ENCODE assay signal across 8 mouse cellular contexts in the genomic region with DNA sequence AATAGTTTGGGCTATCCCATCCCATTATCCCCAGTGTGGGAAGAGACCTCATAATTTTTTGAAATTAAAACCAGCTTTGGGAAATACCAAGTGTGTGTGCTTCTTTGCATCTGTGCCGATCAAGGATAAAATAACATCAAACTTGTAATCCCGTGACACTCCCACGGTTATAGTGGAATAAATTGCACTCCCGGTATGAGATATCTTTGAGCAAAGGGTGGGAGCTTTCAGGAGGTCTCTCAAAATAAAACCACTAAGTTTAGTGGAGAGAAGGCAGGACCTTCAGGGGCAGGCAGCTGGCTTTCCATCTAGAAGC. TPM values are rescaled to one million over a fixed set of nuclear protein-coding genes. Genes with fewer than 3 reads are reported as not detected.
A peak's percentile ranks its signal among the peaks of the same experiment; 100 is the strongest.
DNase-seq lines count a peak whose midpoint lies in the region; ATAC-seq and TF ChIP-seq lines count a peak whose summit lies in the region.

No protein-coding gene starts in this region.

- H3K36me3 ChIP-seq in lung, postnatal 0 days (ENCODE audit: insufficient read depth, low read length), result peaks cover 12% of the 10 kb centered on the region; the same call in 1 of the 2 replicates
- H3K36me3 ChIP-seq in forebrain, embryonic 12.5 days (replicated peaks), result no peaks in the 10 kb centered on the region
- H3K36me3 ChIP-seq in limb, embryonic 12.5 days, result peaks cover 10% of the 10 kb centered on the region

- ATAC-seq in lung, postnatal 0 days, result no peak
- no peak for ATAC-seq in forebrain, embryonic 12.5 days (ENCODE audit: low FRiP score)
- ATAC-seq in limb, embryonic 12.5 days (ENCODE audit: insufficient number of reproducible peaks, insufficient read depth, low FRiP score, low TSS enrichment, low read depth), result no peak

- TF ChIP-seq EP300 in lung, postnatal 0 days (IDR thresholded peaks at IDR 0.05), result peak; percentile 42; the same call in 1 of the 2 replicates

- H3K4me1 ChIP-seq in lung, postnatal 0 days (ENCODE audit: insufficient read depth, low read depth, low read length), result peaks cover 22% of the 10 kb centered on the region; the same call in 1 of the 2 replicates
- H3K4me1 ChIP-seq in forebrain, embryonic 12.5 days, result peaks cover 25% of the 10 kb centered on the region
- H3K4me1 ChIP-seq in limb, embryonic 12.5 days (replicated peaks), result peaks cover 46% of the 10 kb centered on the region
- peaks cover 18% of the 10 kb centered on the region; the same call in 1 of the 2 replicates for H3K4me1 ChIP-seq in olfactory bulb, adult 2 months (ENCODE audit: control insufficient read depth, insufficient read depth, low read length)

- 20% methylated on average over 4 of the region's 4 CpGs for WGBS in lung, postnatal 0 days
- WGBS in forebrain, embryonic 12.5 days, result 40% methylated on average over 4 of the region's 4 CpGs
- WGBS in limb, embryonic 12.5 days, result 35% methylated on average over 4 of the region's 4 CpGs
- 28% methylated on average over 4 of the region's 4 CpGs for WGBS in olfactory bulb, adult 2 months

- no peak for TF ChIP-seq CTCF in lung, postnatal 0 days (IDR thresholded peaks at IDR 0.05)
- TF ChIP-seq CTCF in olfactory bulb, adult 2 months (IDR thresholded peaks at IDR 0.05; ENCODE audit: insufficient read depth, low read depth, low read length), result no peak

- H3K27ac ChIP-seq in lung, postnatal 0 days (ENCODE audit: low read length), result peak overlapping the region; percentile 94
- H3K27ac ChIP-seq in forebrain, embryonic 12.5 days, result peak overlapping the region; percentile 77
- H3K27ac ChIP-seq in limb, embryonic 12.5 days, result peak overlapping the region; percentile 88
- H3K27ac ChIP-seq in olfactory bulb, adult 2 months (ENCODE audit: insufficient read depth, low read depth, low read length), result no peak overlapping the region; the same call in 1 of the 2 replicates

- no peaks in the 10 kb centered on the region for H3K9me3 ChIP-seq in lung, postnatal 0 days (ENCODE audit: low read length)
- no peaks in the 10 kb centered on the region for H3K9me3 ChIP-seq in forebrain, embryonic 12.5 days
- no peaks in the 10 kb centered on the region for H3K9me3 ChIP-seq in limb, embryonic 12.5 days

- DNase-seq in lung, postnatal 0 days (ENCODE audit: low spot score), result no peak
- no peak for DNase-seq in lung, postnatal 10 days
- no peak for DNase-seq in embryo, embryonic 11 days
- DNase-seq in cerebellum, adult 9-11 months, result no peak
- DNase-seq in thymus, postnatal 14 days, result no peak

- H3K27me3 ChIP-seq in lung, postnatal 0 days (replicated peaks; ENCODE audit: insufficient read depth, low read length), result no peaks in the 10 kb centered on the region
- peaks cover 16% of the 10 kb centered on the region for H3K27me3 ChIP-seq in forebrain, embryonic 12.5 days
- no peaks in the 10 kb centered on the region for H3K27me3 ChIP-seq in limb, embryonic 12.5 days

- peak overlapping the region; percentile 49 for H3K4me2 ChIP-seq in lung, postnatal 0 days (replicated peaks; ENCODE audit: low read depth, low read length)
- H3K4me2 ChIP-seq in forebrain, embryonic 12.5 days, result peak overlapping the region; percentile 64
- H3K4me2 ChIP-seq in limb, embryonic 12.5 days, result peak overlapping the region; percentile 69

- H3K9ac ChIP-seq in lung, postnatal 0 days (replicated peaks; ENCODE audit: low read depth), result peak overlapping the region; percentile 26; the same call in 1 of the 2 replicates
- peak overlapping the region; percentile 66 for H3K9ac ChIP-seq in forebrain, embryonic 12.5 days
- peak overlapping the region; percentile 58 for H3K9ac ChIP-seq in limb, embryonic 12.5 days (replicated peaks)

- peak overlapping the region; percentile 34 for H3K4me3 ChIP-seq in lung, postnatal 0 days (ENCODE audit: low read depth, low read length)
- H3K4me3 ChIP-seq in forebrain, embryonic 12.5 days (replicated peaks), result peak overlapping the region; percentile 43
- H3K4me3 ChIP-seq in limb, embryonic 12.5 days (replicated peaks), result peak overlapping the region; percentile 43
- H3K4me3 ChIP-seq in olfactory bulb, adult 2 months (ENCODE audit: insufficient read depth, low read depth, low read length), result peak overlapping the region; percentile 51

- TF ChIP-seq POLR2A in olfactory bulb, adult 2 months (IDR thresholded peaks at IDR 0.05; ENCODE audit: insufficient read depth, low read depth, low read length), result no peak

RNA-seq across cellular contexts. Expression of gene Sertad1, which starts 3.5 kb away (rescaled TPM):
- polyA plus RNA-seq in lung, postnatal 0 days (2015; fragmentation: Nextera tagmentation; extraction: Ambion mirVana), result 79.4 and 79.6 TPM in 2 replicates
- polyA plus RNA-seq in forebrain, embryonic 12.5 days (2016; fragmentation: Nextera tagmentation; extraction: Ambion mirVana), result 12.9 and 13.1 TPM in 2 replicates
- polyA plus RNA-seq in limb, embryonic 12.5 days (2016; fragmentation: Nextera tagmentation; extraction: Ambion mirVana), result 29.4 and 30.4 TPM in 2 replicates
- polyA plus RNA-seq in olfactory bulb, adult 2 months (2012; ENCODE audit: insufficient read depth, insufficient read length, low replicate concordance, missing spikeins), result not detected in 2 replicates

RNA-seq across cellular contexts. Expression of gene Prx, which starts 8.9 kb away (rescaled TPM):
- 73.2 and 75.2 TPM in 2 replicates for polyA plus RNA-seq in lung, postnatal 0 days (2015; fragmentation: Nextera tagmentation; extraction: Ambion mirVana)
- polyA plus RNA-seq in forebrain, embryonic 12.5 days (2016; fragmentation: Nextera tagmentation; extraction: Ambion mirVana), result 2.9 and 3.5 TPM in 2 replicates
- 5.6 and 6.1 TPM in 2 replicates for polyA plus RNA-seq in limb, embryonic 12.5 days (2016; fragmentation: Nextera tagmentation; extraction: Ambion mirVana)
- polyA plus RNA-seq in olfactory bulb, adult 2 months (2012; ENCODE audit: insufficient read depth, insufficient read length, low replicate concordance, missing spikeins), result not detected in 2 replicates

RNA-seq across cellular contexts. Expression of gene Sertad3, which starts 16.6 kb away (rescaled TPM):
- 33.0 TPM in 2 replicates for polyA plus RNA-seq in lung, postnatal 0 days (2015; fragmentation: Nextera tagmentation; extraction: Ambion mirVana)
- polyA plus RNA-seq in forebrain, embryonic 12.5 days (2016; fragmentation: Nextera tagmentation; extraction: Ambion mirVana), result 20.0 and 21.9 TPM in 2 replicates
- 29.4 and 30.3 TPM in 2 replicates for polyA plus RNA-seq in limb, embryonic 12.5 days (2016; fragmentation: Nextera tagmentation; extraction: Ambion mirVana)
- polyA plus RNA-seq in olfactory bulb, adult 2 months (2012; ENCODE audit: insufficient read depth, insufficient read length, low replicate concordance, missing spikeins), result not detected in 2 replicates

RNA-seq across cellular contexts. Expression of gene Hipk4, which starts 32.9 kb away (rescaled TPM):
- 0.27 and 0.31 TPM in 2 replicates for polyA plus RNA-seq in lung, postnatal 0 days (2015; fragmentation: Nextera tagmentation; extraction: Ambion mirVana)
- 0.26 and 0.57 TPM in 2 replicates for polyA plus RNA-seq in forebrain, embryonic 12.5 days (2016; fragmentation: Nextera tagmentation; extraction: Ambion mirVana)
- 0.60 and 0.97 TPM in 2 replicates for polyA plus RNA-seq in limb, embryonic 12.5 days (2016; fragmentation: Nextera tagmentation; extraction: Ambion mirVana)
- not detected in 2 replicates for polyA plus RNA-seq in olfactory bulb, adult 2 months (2012; ENCODE audit: insufficient read depth, insufficient read length, low replicate concordance, missing spikeins)

RNA-seq across cellular contexts. Expression of gene Blvrb, which starts 42.4 kb away (rescaled TPM):
- 61.7 and 63.4 TPM in 2 replicates for polyA plus RNA-seq in lung, postnatal 0 days (2015; fragmentation: Nextera tagmentation; extraction: Ambion mirVana)
- 18.1 and 22.2 TPM in 2 replicates for polyA plus RNA-seq in forebrain, embryonic 12.5 days (2016; fragmentation: Nextera tagmentation; extraction: Ambion mirVana)
- 34.1 and 38.8 TPM in 2 replicates for polyA plus RNA-seq in limb, embryonic 12.5 days (2016; fragmentation: Nextera tagmentation; extraction: Ambion mirVana)
- polyA plus RNA-seq in olfactory bulb, adult 2 months (2012; ENCODE audit: insufficient read depth, insufficient read length, low replicate concordance, missing spikeins), result not detected in 2 replicates

Comparison
In these comparisons a context has a peak if more than half of its experiments do, and no peak if none do; other contexts are left out.
1. RNA of gene Prx, which starts 8.9 kb away (polyA plus RNA-seq): 73.2 to 75.2 TPM in lung, postnatal 0 days; 5.6 to 6.1 TPM in limb, embryonic 12.5 days, 2.9 to 3.5 TPM in forebrain, embryonic 12.5 days and not detected in olfactory bulb, adult 2 months; every median in the first group is over 10 times any median in the second.
2. RNA of gene Sertad3, which starts 16.6 kb away (polyA plus RNA-seq): 33.0 TPM in lung, postnatal 0 days, 29.4 to 30.3 TPM in limb, embryonic 12.5 days and 20.0 to 21.9 TPM in forebrain, embryonic 12.5 days; not detected in olfactory bulb, adult 2 months; every median in the first group is over 10 times any median in the second.
3. Peak in every context shown above with its lines, with median percentiles within 50 percentile points of each other: H3K4me2 ChIP-seq, H3K4me3 ChIP-seq and H3K9ac ChIP-seq.